Mouse (Mus musculus) hindbrain, embryonic 11.5 days (tissue): ENCODE results near the gene Trim52. TPM values are rescaled to one million over a fixed set of nuclear protein-coding genes. Genes with fewer than 3 reads are reported as not detected.

Source experiments
- ATAC-seq: fragments of 200-750 bp; cut with Nextera tagmentation; 2 replicates; pipeline ENCODE4 v1.8.0; 2017; ENCODE audit warnings: mild to moderate bottlenecking, moderate TSS enrichment, moderate library complexity; ENCODE audit not compliant: low FRiP score
- DNase-seq: peaks from one replicate; pipeline ENCODE4 v3.0.0-alpha.2; 2015; ENCODE audit warnings: low spot score
- H3K27ac ChIP-seq: fragments of 300-500 bp; sonication (generic); 2 replicates; pipeline ENCODE4 v1.5.1; 2014; ENCODE audit warnings: mild to moderate bottlenecking, low read depth, low read length
- H3K27me3 ChIP-seq: fragments of 300-500 bp; sonication (generic); 2 replicates; pipeline ENCODE4 v1.6.1; 2014; ENCODE audit warnings: mild to moderate bottlenecking, low read length, moderate library complexity, mixed read lengths; ENCODE audit not compliant: control insufficient read depth, insufficient read depth
- H3K36me3 ChIP-seq: fragments of 300-500 bp; sonication (generic); 2 replicates; pipeline ENCODE4 v1.6.1; 2014; ENCODE audit warnings: mild to moderate bottlenecking, low read length, moderate library complexity, mixed read lengths; ENCODE audit not compliant: control insufficient read depth, insufficient read depth
- H3K4me1 ChIP-seq: fragments of 300-500 bp; sonication (generic); replicated peaks from 2 replicates; pipeline ENCODE4 v1.6.1; 2014; ENCODE audit warnings: low read length, mixed read lengths; ENCODE audit not compliant: control insufficient read depth, insufficient read depth
- H3K4me2 ChIP-seq: fragments of 300-500 bp; sonication (generic); replicated peaks from 2 replicates; pipeline ENCODE4 v1.6.1; 2014; ENCODE audit warnings: mild to moderate bottlenecking, low read depth, low read length
- H3K4me3 ChIP-seq: fragments of 300-500 bp; sonication (generic); 2 replicates; pipeline ENCODE4 v1.5.1; 2014; ENCODE audit warnings: low read depth, low read length
- H3K9ac ChIP-seq: fragments of 300-500 bp; sonication (generic); 2 replicates; pipeline ENCODE4 v1.6.1; 2014; ENCODE audit warnings: low read depth, low read length
- H3K9me3 ChIP-seq: fragments of 300-500 bp; sonication (generic); 2 replicates; pipeline ENCODE4 v1.6.1; 2016; ENCODE audit warnings: low read length; ENCODE audit not compliant: control insufficient read depth
- WGBS: fragments of 180-500 bp; shearing (Covaris S2); extraction: QIAGEN DNeasy Blood & Tissue Kit; methylation state at CpG from one replicate; pipeline ENCODE4 v1.1.7; 2014; 5-methylcytosine and 5-hydroxymethylcytosine counted together
- polyA plus RNA-seq: library from polyadenylated mRNA; unstranded; fragments of >200 nt; fragmentation: Nextera tagmentation; extraction: Ambion mirVana; gene quantifications from 2 replicates; pipeline ENCODE4 v1.2.1, GENCODE M21; 2014

The Trim52 gene
- polyA plus RNA-seq, result not detected in 2 replicates

DNA sequence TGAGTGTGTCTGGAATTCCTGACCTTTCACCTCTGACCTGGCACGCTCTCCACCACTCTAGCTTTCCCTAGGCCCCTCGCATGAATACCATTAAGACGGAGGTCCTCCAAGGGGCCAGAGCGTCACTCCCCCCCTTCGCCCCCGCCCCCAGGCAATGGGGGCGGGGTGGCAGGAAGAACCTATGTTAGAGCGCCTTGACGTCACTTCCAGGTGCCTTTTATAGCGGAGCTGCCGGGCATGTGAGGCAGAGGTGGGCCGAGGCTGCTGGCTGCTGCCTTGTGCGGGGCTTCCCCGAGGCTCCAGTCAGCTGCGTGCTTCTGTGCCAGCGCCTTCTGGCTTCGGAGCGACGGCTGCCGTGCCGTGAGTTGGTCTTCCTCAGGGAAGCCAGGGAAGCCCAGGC, at the start of gene Trim52:
TSS of gene Trim52 (plus strand) at position 219 of the 400 bp plus-strand sequence.
- DNase-seq, result no peak
- ATAC-seq, result no peak
- Histone ChIP-seq H3K4me2 (no peak within 1 kb of the TSS), H3K9ac (no peak within 1 kb of the TSS), H3K27me3 (no peaks in the 10 kb centered on the region), H3K4me1 (no peaks in the 10 kb centered on the region), H3K9me3 (no peaks in the 10 kb centered on the region), H3K27ac (no peak within 1 kb of the TSS), H3K4me3 (no peak within 1 kb of the TSS), H3K36me3 (no peaks in the 10 kb centered on the region)
- 94% methylated on average over 21 of the region's 21 CpGs for WGBS

- Histone ChIP-seq H3K4me2 (no peak overlapping the region), H3K4me1 (no peaks in the 10 kb centered on the region), H3K27me3 (no peaks in the 10 kb centered on the region), H3K9me3 (no peaks in the 10 kb centered on the region), H3K9ac (no peak overlapping the region), H3K27ac (no peak overlapping the region), H3K36me3 (no peaks in the 10 kb centered on the region), H3K4me3 (no peak overlapping the region)
- WGBS, result 89% methylated on average over 1 of the region's 1 CpGs
- DNase-seq (no peak), ATAC-seq (no peak)
These were observed 33.4 kb upstream of the Trim52 start for GRCm38 (mm10) chr14:106072608-106073007.

GRCm38 (mm10) chr14:106075181-106076064, 30.6 kb upstream of the Trim52 start:
- DNase-seq (peak; percentile 12), ATAC-seq (peak; percentile 86)
- H3K9me3 ChIP-seq, result no peaks in the 10 kb centered on the region
- no peak overlapping the region for H3K4me3 ChIP-seq
- 65% methylated on average over 3 of the region's 3 CpGs for WGBS
- no peaks in the 10 kb centered on the region for H3K27me3 ChIP-seq
- no peak overlapping the region for H3K4me2 ChIP-seq
- H3K4me1 ChIP-seq, result no peaks in the 10 kb centered on the region
- H3K36me3 ChIP-seq, result no peaks in the 10 kb centered on the region
- no peak overlapping the region for H3K27ac ChIP-seq
- H3K9ac ChIP-seq, result no peak overlapping the region

- Histone ChIP-seq H3K4me3 (no peak overlapping the region), H3K9me3 (no peaks in the 10 kb centered on the region), H3K36me3 (no peaks in the 10 kb centered on the region), H3K4me1 (no peaks in the 10 kb centered on the region), H3K9ac (no peak overlapping the region), H3K27me3 (no peaks in the 10 kb centered on the region), H3K27ac (no peak overlapping the region), H3K4me2 (no peak overlapping the region)
- no peak for DNase-seq
- 85% methylated on average over 13 of the region's 13 CpGs for WGBS
- ATAC-seq, result no peak
These were observed 17.4 kb upstream of the Trim52 start for GRCm38 (mm10) chr14:106088480-106089037.

DNA sequence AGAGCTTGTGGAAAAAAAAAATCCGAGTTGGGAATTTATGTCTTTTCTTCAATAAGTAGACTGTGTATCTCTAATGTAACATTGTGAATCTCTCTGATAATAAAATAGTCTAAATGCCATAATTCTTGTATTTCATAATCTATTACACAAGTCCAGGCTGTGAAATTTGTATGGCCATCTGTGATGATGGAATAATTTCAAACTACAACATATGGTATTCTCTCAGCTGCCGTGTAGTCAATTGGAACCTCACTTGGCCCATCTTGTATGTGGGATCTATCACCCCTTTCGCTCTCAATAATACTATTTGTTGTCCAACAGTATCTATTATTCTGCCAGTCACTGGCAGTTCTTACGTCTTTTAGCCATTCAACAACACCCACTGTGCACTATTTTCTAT, 9.2 kb upstream of the Trim52 start:
- Histone ChIP-seq H3K4me2 (no peak overlapping the region), H3K27me3 (no peaks in the 10 kb centered on the region), H3K4me3 (no peak overlapping the region), H3K27ac (no peak overlapping the region), H3K36me3 (no peaks in the 10 kb centered on the region), H3K4me1 (no peaks in the 10 kb centered on the region), H3K9me3 (no peaks in the 10 kb centered on the region), H3K9ac (no peak overlapping the region)
- WGBS, result 91% methylated on average over 4 of the region's 4 CpGs
- ATAC-seq, result no peak
- no peak for DNase-seq

- H3K4me1 ChIP-seq, result no peaks in the 10 kb centered on the region
- no peaks in the 10 kb centered on the region for H3K27me3 ChIP-seq
- no peak for DNase-seq
- ATAC-seq, result no peak
- H3K27ac ChIP-seq, result no peak overlapping the region
- no peak overlapping the region for H3K9ac ChIP-seq
- 92% methylated on average over 14 of the region's 14 CpGs for WGBS
- no peaks in the 10 kb centered on the region for H3K36me3 ChIP-seq
- H3K4me2 ChIP-seq, result no peak overlapping the region
- H3K4me3 ChIP-seq, result no peak overlapping the region
- H3K9me3 ChIP-seq, result no peaks in the 10 kb centered on the region
These were observed 5.1 kb upstream of the Trim52 start for GRCm38 (mm10) chr14:106100858-106101257.

DNA sequence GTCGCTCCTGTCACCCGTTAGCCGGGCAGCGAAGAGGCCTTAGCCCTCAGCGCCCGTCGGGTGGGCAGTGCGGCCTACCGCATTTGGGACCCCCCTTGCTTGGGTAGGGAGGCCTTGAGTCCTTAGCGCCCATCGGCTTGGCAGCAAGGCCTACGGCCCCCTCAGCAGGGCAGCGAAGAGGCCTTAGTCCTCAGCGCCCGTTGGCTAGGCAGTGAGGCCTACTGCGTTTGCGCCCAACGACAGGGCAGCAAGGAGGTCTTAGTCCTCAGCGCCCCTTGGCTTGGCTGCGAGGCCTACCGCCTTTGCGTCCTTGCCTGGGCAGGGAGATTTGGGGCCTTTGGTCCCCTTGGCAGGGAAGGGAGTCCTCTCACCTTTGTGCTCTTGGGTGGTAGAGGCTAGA, 427 bp downstream of the Trim52 start:
- ATAC-seq, result no peak
- H3K4me1 ChIP-seq, result no peaks in the 10 kb centered on the region
- no peak overlapping the region for H3K4me3 ChIP-seq
- H3K9ac ChIP-seq, result no peak overlapping the region
- H3K9me3 ChIP-seq, result no peaks in the 10 kb centered on the region
- no peak overlapping the region for H3K4me2 ChIP-seq
- H3K27me3 ChIP-seq, result no peaks in the 10 kb centered on the region
- H3K36me3 ChIP-seq, result no peaks in the 10 kb centered on the region
- no peak for DNase-seq
- no peak overlapping the region for H3K27ac ChIP-seq
- WGBS, result 98% methylated on average over 22 of the region's 22 CpGs

DNA sequence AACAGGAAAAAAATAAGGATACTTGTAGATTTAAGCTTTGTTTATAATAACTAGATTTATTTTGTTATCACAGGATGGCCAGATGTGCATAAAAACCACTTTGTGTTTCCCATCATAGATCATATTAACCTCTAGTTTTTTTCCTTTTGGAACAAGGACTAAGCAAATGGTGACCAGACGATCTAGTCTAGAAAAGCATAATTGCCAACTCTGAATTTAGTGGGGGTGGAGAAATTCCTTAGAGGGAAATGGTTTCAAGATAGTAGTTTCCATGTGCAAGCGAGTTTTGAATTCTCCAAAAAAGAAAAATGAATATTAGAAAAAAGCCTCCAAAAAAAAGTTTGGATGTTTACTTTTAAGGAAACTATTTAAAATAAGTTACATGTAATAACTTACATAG, 13.4 kb downstream of the Trim52 start:
- Histone ChIP-seq H3K4me1 (no peaks in the 10 kb centered on the region), H3K36me3 (no peaks in the 10 kb centered on the region), H3K27ac (no peak overlapping the region), H3K4me3 (no peak overlapping the region), H3K9me3 (no peaks in the 10 kb centered on the region), H3K4me2 (no peak overlapping the region), H3K9ac (no peak overlapping the region), H3K27me3 (no peaks in the 10 kb centered on the region)
- ATAC-seq (no peak), DNase-seq (no peak)
- WGBS, result 82% methylated on average over 2 of the region's 2 CpGs

GRCm38 (mm10) chr14:106136272-106136671, 30.3 kb downstream of the Trim52 start:
- Histone ChIP-seq H3K27ac (no peak overlapping the region), H3K27me3 (no peaks in the 10 kb centered on the region), H3K9ac (no peak overlapping the region), H3K4me3 (no peak overlapping the region), H3K9me3 (no peaks in the 10 kb centered on the region), H3K4me1 (no peaks in the 10 kb centered on the region), H3K4me2 (no peak overlapping the region), H3K36me3 (no peaks in the 10 kb centered on the region)
- no peak for DNase-seq
- no peak for ATAC-seq
